Mouse (Mus musculus) kidney, adult 18-20 months (tissue): ENCODE data around the gene Cd55.
"Not testable (repeated sequence)": the region's sequence is repeated elsewhere in the genome, so short reads cannot be mapped to it uniquely, and the experiment has no call there.

Source experiments
- DNase-seq: peaks from one replicate; pipeline ENCODE4 v3.0.0; 2021

Gene Cd55

GRCm38 (mm10) chr1:130462084-130462861 is at the start of gene Cd55:
Gene Cd55 (minus strand): TSS chr1:130462744.
- peak; percentile 86 for DNase-seq

GRCm38 (mm10) chr1:130511823-130512370 is 49.4 kb upstream of the Cd55 start:
- no peak for DNase-seq

GRCm38 (mm10) chr1:130508957-130509350 is 46.4 kb upstream of the Cd55 start:
- no peak for DNase-seq

- DNase-seq: no peak
Measured at GRCm38 (mm10) chr1:130508030-130508956, 45.7 kb upstream of the Cd55 start.

- no peak for DNase-seq
Measured at GRCm38 (mm10) chr1:130507408-130507807, 44.9 kb upstream of the Cd55 start.

- no peak for DNase-seq
Measured at GRCm38 (mm10) chr1:130499962-130500361, 37.4 kb upstream of the Cd55 start.

- no peak for DNase-seq
Measured at GRCm38 (mm10) chr1:130498331-130498730, 35.8 kb upstream of the Cd55 start.

- DNase-seq: no peak
Measured at GRCm38 (mm10) chr1:130486816-130487545, 24.4 kb upstream of the Cd55 start.

GRCm38 (mm10) chr1:130485828-130486620 is 23.5 kb upstream of the Cd55 start:
- DNase-seq: no peak

GRCm38 (mm10) chr1:130485376-130485775 is 22.8 kb upstream of the Cd55 start:
- no peak for DNase-seq

- DNase-seq: no peak
Measured at GRCm38 (mm10) chr1:130474936-130475335, 12.4 kb upstream of the Cd55 start.

GRCm38 (mm10) chr1:130474226-130474625 is 11.7 kb upstream of the Cd55 start:
- DNase-seq: no peak

GRCm38 (mm10) chr1:130470074-130470473 is 7.5 kb upstream of the Cd55 start:
- no peak for DNase-seq

- DNase-seq: no peak
Measured at GRCm38 (mm10) chr1:130467453-130467852, 4.9 kb upstream of the Cd55 start.

- DNase-seq: no peak
Measured at GRCm38 (mm10) chr1:130464173-130464572, 1.6 kb upstream of the Cd55 start.

GRCm38 (mm10) chr1:130462867-130463266 is 323 bp upstream of the Cd55 start:
- no peak for DNase-seq

GRCm38 (mm10) chr1:130455111-130455510 is 7.4 kb downstream of the Cd55 start:
- DNase-seq: no peak

GRCm38 (mm10) chr1:130442930-130443329 is 19.6 kb downstream of the Cd55 start:
- not testable (repeated sequence) for DNase-seq

- no peak for DNase-seq
Measured at GRCm38 (mm10) chr1:130430920-130431319, 31.6 kb downstream of the Cd55 start.

GRCm38 (mm10) chr1:130428667-130429066 is 33.9 kb downstream of the Cd55 start:
- DNase-seq: not testable (repeated sequence)

- DNase-seq: not testable (repeated sequence)
Measured at GRCm38 (mm10) chr1:130427175-130427853, 35.2 kb downstream of the Cd55 start.
